Mouse (Mus musculus): ENCODE measurements at regions not wholly inside any gene's neighbourhood (a gene's known extent, or its start where the extent isn't known, plus 50 kb on each side); places are given as distances from the start of the nearest gene placed in this dataset.
A peak's percentile ranks its signal among the peaks of the same experiment; 100 is the strongest.
"Not testable (repeated sequence)": the region's sequence is repeated elsewhere in the genome, so short reads cannot be mapped to it uniquely, and the experiment has no call there.

DNA sequence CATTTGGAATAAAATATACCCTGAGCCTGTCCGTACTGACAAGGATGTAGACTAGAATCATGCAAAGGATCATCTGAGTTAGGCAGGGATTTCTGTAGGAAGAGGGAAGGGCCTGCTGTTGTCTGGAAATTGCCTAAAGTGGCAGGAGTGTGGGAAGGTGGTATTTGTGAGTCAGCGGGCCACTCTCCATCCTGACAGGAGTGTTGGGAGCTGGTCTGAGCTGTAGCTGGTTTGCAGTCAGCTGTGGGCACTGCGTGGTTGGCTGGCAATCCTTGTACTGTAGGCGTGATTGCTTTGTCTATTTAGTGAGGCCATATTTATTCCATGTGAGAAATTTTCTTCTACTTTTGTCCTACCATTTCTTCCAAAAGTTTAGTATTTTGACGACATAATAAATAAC, 524.2 kb upstream of the BB014433 start:
- Histone ChIP-seq H3K27me3 (no peaks in the 10 kb centered on the region), H3K4me3 (no peak overlapping the region), H3K9me3 (replicated peaks) (no peaks in the 10 kb centered on the region), H3K4me2 (no peak overlapping the region), H3K27ac (no peak overlapping the region), H3K36me3 (ENCODE audit: poor library complexity, severe bottlenecking) (no peaks in the 10 kb centered on the region), H3K4me1 (0 out of 2 replicates have a peak, but pooled peaks cover 2% of the 10 kb centered on the region), H3K9ac (no peak overlapping the region)
- ATAC-seq, result no peak
- WGBS, result 93% methylated on average over 5 of the region's 5 CpGs

DNA sequence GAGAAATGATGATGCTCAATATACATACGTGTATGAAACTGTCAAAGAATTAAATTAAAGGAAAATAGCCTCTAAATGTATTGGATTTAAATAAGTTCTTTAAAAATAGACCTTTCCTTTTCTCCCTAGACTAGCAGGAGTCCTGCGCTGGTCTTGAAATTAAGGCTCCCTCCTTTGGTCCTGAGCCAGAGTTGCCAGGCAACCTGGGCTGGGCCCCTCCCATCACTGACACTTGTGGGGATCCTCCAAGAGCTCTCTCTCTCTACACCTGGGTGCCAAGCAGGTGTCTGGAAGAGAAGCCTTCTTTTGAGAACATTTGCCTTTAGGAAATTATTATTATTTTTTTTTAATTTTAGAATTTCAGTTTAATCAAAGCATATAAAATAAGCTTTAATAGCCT, 521.9 kb upstream of the BB014433 start:
- Histone ChIP-seq H3K4me3 (no peak overlapping the region), H3K36me3 (ENCODE audit: poor library complexity, severe bottlenecking) (no peaks in the 10 kb centered on the region), H3K9ac (no peak overlapping the region), H3K4me2 (no peak overlapping the region), H3K9me3 (replicated peaks) (no peaks in the 10 kb centered on the region), H3K27me3 (no peaks in the 10 kb centered on the region), H3K4me1 (0 out of 2 replicates have a peak, but pooled peaks cover 2% of the 10 kb centered on the region), H3K27ac (no peak overlapping the region)
- WGBS, result 53% methylated on average over 2 of the region's 2 CpGs
- no peak for ATAC-seq

GRCm38 (mm10) chr8:15562310-15563296, 516.7 kb upstream of the BB014433 start:
- Histone ChIP-seq H3K4me2 (no peak overlapping the region), H3K4me3 (no peak overlapping the region), H3K27me3 (no peaks in the 10 kb centered on the region), H3K27ac (no peak overlapping the region), H3K9ac (no peak overlapping the region), H3K36me3 (ENCODE audit: poor library complexity, severe bottlenecking) (no peaks in the 10 kb centered on the region), H3K9me3 (replicated peaks) (no peaks in the 10 kb centered on the region), H3K4me1 (no peaks in the 10 kb centered on the region)
- ATAC-seq, result peak; percentile 21; the same call in 1 of the 2 replicates
- WGBS, result 85% methylated on average over 39 of the region's 39 CpGs

DNA sequence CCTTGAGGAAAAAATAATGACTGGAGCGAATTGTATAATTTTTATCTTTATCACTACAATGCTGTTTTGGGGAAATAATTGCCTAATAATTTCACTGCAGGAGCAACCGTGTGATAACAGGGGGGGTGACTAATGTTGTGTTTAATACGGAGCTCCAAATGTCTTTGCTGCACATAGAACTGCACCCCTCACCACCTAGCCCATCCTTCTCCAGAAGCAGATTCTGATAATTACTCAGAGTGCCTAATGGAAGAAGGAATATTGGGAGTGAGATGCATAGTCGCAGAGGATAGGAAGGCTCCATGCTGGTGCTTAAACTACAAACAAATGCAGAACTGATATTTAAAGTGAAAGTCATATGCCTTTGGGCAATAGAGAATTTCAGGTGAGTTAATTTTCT, 486.1 kb upstream of the BB014433 start:
- H3K4me3 ChIP-seq, result no peak overlapping the region
- no peak overlapping the region for H3K27ac ChIP-seq
- H3K4me1 ChIP-seq, result no peaks in the 10 kb centered on the region
- H3K27me3 ChIP-seq, result no peaks in the 10 kb centered on the region
- no peaks in the 10 kb centered on the region for H3K9me3 ChIP-seq (replicated peaks)
- ATAC-seq, result no peak
- no peak overlapping the region for H3K4me2 ChIP-seq
- H3K9ac ChIP-seq, result no peak overlapping the region
- 84% methylated on average over 4 of the region's 4 CpGs for WGBS
- no peaks in the 10 kb centered on the region for H3K36me3 ChIP-seq (ENCODE audit: poor library complexity, severe bottlenecking)

DNA sequence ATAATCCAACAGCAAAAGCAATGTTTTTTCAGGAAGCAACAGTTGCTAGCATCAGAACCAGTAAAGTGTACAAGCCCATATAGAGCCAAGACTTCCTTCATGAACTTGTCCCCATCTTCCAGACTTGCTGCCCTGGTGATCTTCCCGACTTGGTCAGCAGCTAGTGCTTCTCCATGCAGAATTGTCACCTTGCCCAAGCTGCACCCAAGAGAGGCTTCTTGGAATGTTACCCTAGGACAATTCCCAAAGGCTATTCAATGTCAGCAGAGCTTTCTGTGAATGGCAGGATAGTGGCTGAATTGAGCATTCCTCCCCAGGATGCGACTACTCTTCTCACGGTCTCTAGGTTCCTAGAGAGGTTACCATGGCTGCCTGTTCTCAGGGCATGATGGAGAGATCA, 479.6 kb upstream of the BB014433 start:
- H3K27ac ChIP-seq, result no peak overlapping the region
- 92% methylated on average over 3 of the region's 3 CpGs for WGBS
- H3K4me1 ChIP-seq, result no peaks in the 10 kb centered on the region
- ATAC-seq, result no peak
- no peaks in the 10 kb centered on the region for H3K27me3 ChIP-seq
- no peak overlapping the region for H3K4me2 ChIP-seq
- no peaks in the 10 kb centered on the region for H3K36me3 ChIP-seq (ENCODE audit: poor library complexity, severe bottlenecking)
- H3K9me3 ChIP-seq (replicated peaks), result no peaks in the 10 kb centered on the region
- H3K4me3 ChIP-seq, result no peak overlapping the region
- H3K9ac ChIP-seq, result no peak overlapping the region

- H3K27me3 ChIP-seq; H3K4me3 ChIP-seq; ATAC-seq; H3K27ac ChIP-seq; H3K4me2 ChIP-seq; H3K9ac ChIP-seq; H3K4me1 ChIP-seq; H3K36me3 ChIP-seq (ENCODE audit: poor library complexity, severe bottlenecking); H3K9me3 ChIP-seq (replicated peaks): not testable (repeated sequence)
- 61% methylated on average over 19 of the region's 19 CpGs for whole genome bisulfite sequencing
Measured at GRCm38 (mm10) chr8:15519896-15520295, 474.0 kb upstream of the BB014433 start.

DNA sequence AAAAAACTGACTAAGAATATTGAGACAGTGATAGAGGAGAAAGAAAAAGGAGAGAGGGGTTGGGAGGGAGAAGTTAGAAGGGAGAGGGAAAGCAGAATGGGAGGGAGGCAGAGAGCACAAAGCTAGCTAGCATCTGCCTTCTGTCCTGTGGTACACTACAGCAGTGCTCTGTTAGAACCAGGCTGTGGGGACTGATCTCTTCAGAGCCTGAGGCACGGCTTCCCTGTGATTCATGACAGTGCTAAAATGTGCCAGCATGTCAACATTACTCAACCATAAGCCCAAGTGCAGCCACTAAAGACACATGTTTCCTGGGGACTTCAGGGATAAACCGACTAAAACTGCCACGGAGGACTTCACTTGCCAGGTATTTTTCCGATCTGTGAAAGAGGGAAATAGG, 455.1 kb upstream of the BB014433 start:
- Histone ChIP-seq H3K4me1 (no peaks in the 10 kb centered on the region), H3K27ac (no peak overlapping the region), H3K27me3 (no peaks in the 10 kb centered on the region), H3K9me3 (replicated peaks) (no peaks in the 10 kb centered on the region), H3K36me3 (ENCODE audit: poor library complexity, severe bottlenecking) (no peaks in the 10 kb centered on the region), H3K9ac (no peak overlapping the region), H3K4me3 (no peak overlapping the region), H3K4me2 (no peak overlapping the region)
- 88% methylated on average over 4 of the region's 4 CpGs for WGBS
- no peak for ATAC-seq

- ATAC-seq, result no peak
- no peaks in the 10 kb centered on the region for H3K36me3 ChIP-seq (ENCODE audit: poor library complexity, severe bottlenecking)
- H3K9ac ChIP-seq, result no peak overlapping the region
- H3K4me3 ChIP-seq, result no peak overlapping the region
- H3K4me2 ChIP-seq, result no peak overlapping the region
- H3K9me3 ChIP-seq (replicated peaks), result no peaks in the 10 kb centered on the region
- no peak overlapping the region for H3K27ac ChIP-seq
- WGBS, result 91% methylated on average over 5 of the region's 5 CpGs
- H3K4me1 ChIP-seq, result no peaks in the 10 kb centered on the region
- no peaks in the 10 kb centered on the region for H3K27me3 ChIP-seq
Measured at GRCm38 (mm10) chr8:15497566-15497965, 451.7 kb upstream of the BB014433 start.

GRCm38 (mm10) chr8:15496248-15496647, 450.4 kb upstream of the BB014433 start:
- Histone ChIP-seq H3K36me3 (ENCODE audit: poor library complexity, severe bottlenecking) (no peaks in the 10 kb centered on the region), H3K9ac (no peak overlapping the region), H3K4me3 (no peak overlapping the region), H3K27me3 (no peaks in the 10 kb centered on the region), H3K9me3 (replicated peaks) (no peaks in the 10 kb centered on the region), H3K4me1 (no peaks in the 10 kb centered on the region), H3K4me2 (no peak overlapping the region), H3K27ac (no peak overlapping the region)
- ATAC-seq, result peak; percentile 53
- WGBS, result 75% methylated on average over 11 of the region's 11 CpGs

DNA sequence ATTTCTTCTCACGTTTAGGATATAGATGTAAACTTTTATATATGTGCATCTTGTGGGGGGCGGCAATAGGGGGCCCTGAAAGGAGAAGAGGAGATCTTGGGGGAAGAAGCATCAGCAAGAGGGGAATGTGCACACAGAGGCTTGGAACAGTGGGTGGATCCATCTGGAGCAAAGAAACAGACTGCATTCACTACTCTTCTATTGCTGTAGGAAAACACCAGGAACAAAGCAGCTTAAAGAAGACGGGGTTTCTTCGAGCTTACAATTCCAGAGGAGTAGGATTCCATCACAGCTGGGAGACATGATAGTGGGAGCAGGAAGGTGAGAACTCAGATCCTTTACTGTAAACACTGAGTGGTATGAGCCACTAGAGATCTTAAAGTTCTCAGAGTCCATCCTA, 444.9 kb upstream of the BB014433 start:
- 82% methylated on average over 4 of the region's 4 CpGs for WGBS
- Histone ChIP-seq H3K4me3 (no peak overlapping the region), H3K9ac (no peak overlapping the region), H3K4me1 (no peaks in the 10 kb centered on the region), H3K27me3 (no peaks in the 10 kb centered on the region), H3K9me3 (replicated peaks) (no peaks in the 10 kb centered on the region), H3K27ac (no peak overlapping the region), H3K36me3 (ENCODE audit: poor library complexity, severe bottlenecking) (no peaks in the 10 kb centered on the region), H3K4me2 (no peak overlapping the region)
- ATAC-seq, result no peak

DNA sequence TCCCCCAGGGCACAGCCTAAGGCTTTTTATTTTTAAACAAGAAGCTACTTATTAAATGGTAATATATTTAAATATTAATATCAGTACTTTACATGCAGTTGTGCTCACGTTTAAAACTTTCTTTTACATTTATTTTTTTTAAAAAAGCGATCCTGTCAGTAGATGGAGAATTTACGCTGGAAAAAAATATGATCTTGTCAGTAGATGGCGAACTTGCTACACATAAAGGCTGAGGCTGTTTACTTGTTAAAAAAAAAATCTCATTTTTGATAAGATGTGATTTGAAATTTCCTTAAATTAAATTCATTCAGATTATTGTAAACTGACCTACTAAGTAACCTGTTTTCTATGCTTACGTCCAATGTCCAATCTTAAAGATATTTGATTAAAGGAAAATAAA, 441.7 kb upstream of the BB014433 start:
- no peaks in the 10 kb centered on the region for H3K4me1 ChIP-seq
- H3K9ac ChIP-seq, result no peak overlapping the region
- no peak overlapping the region for H3K27ac ChIP-seq
- H3K4me3 ChIP-seq, result no peak overlapping the region
- no peak for ATAC-seq
- no peaks in the 10 kb centered on the region for H3K9me3 ChIP-seq (replicated peaks)
- no peaks in the 10 kb centered on the region for H3K27me3 ChIP-seq
- H3K36me3 ChIP-seq (ENCODE audit: poor library complexity, severe bottlenecking), result no peaks in the 10 kb centered on the region
- H3K4me2 ChIP-seq, result no peak overlapping the region
- 64% methylated on average over 5 of the region's 5 CpGs for WGBS

- no peak overlapping the region for H3K9ac ChIP-seq
- no peak overlapping the region for H3K4me2 ChIP-seq
- WGBS, result 87% methylated on average over 4 of the region's 4 CpGs
- H3K27me3 ChIP-seq, result no peaks in the 10 kb centered on the region
- no peaks in the 10 kb centered on the region for H3K36me3 ChIP-seq (ENCODE audit: poor library complexity, severe bottlenecking)
- ATAC-seq, result no peak
- no peaks in the 10 kb centered on the region for H3K9me3 ChIP-seq (replicated peaks)
- no peaks in the 10 kb centered on the region for H3K4me1 ChIP-seq
- no peak overlapping the region for H3K27ac ChIP-seq
- no peak overlapping the region for H3K4me3 ChIP-seq
Measured at GRCm38 (mm10) chr8:15470561-15470960, 424.7 kb upstream of the BB014433 start.
